Mouse (Mus musculus) small intestine, adult 2 months (tissue): Measurements from ENCODE around the gene Atp5mpl.

ENCODE experiments used
- CTCF ChIP-seq: fragments of 200-500 bp; IDR thresholded peaks from 2 replicates; pipeline ENCODE4 v1.5.1; 2012; ENCODE audit warnings: low read depth, mild to moderate bottlenecking, control low read depth, inconsistent platforms, low read length, moderate library complexity, mixed read lengths; ENCODE audit not compliant: insufficient replicate concordance, insufficient read length; ENCODE audit errors: extremely low read depth
- POLR2A ChIP-seq: fragments of 200-500 bp; IDR thresholded peaks from 2 replicates; pipeline ENCODE4 v1.6.1; 2012; ENCODE audit warnings: low read depth, mild to moderate bottlenecking, control low read depth, inconsistent platforms, low read length, moderate library complexity

GRCm38 (mm10) chr12:111995161-111995560, 28.4 kb upstream of the Atp5mpl start:
- no peak for TF ChIP-seq POLR2A
- no peak for TF ChIP-seq CTCF
